Mouse (Mus musculus): Measurements from ENCODE around the gene Bloc1s4.

- no peak for TF ChIP-seq CTCF (IDR thresholded peaks at IDR 0.05)
- TF ChIP-seq POLR2A (IDR thresholded peaks at IDR 0.05; ENCODE audit: insufficient read depth, low read depth, low read length) = no peak
- TF ChIP-seq EP300 (IDR thresholded peaks at IDR 0.05; ENCODE audit: insufficient read depth, low read depth, low read length) = no peak
Observed at GRCm38 (mm10) chr5:36731901-36732652, 16.4 kb downstream of the Bloc1s4 start.

Data from heart, adult 2 months (tissue).